Mouse (Mus musculus): ENCODE measurements at regions not wholly inside any gene's neighbourhood (a gene's known extent, or its start where the extent isn't known, plus 50 kb on each side); places are given as distances from the start of the nearest gene placed in this dataset.

- TF ChIP-seq CTCF (IDR thresholded peaks at IDR 0.05; ENCODE audit: low read depth): no peak
- TF ChIP-seq EP300 (IDR thresholded peaks at IDR 0.05; ENCODE audit: low read depth): no peak
These were observed 296.5 kb downstream of the Icos start for GRCm38 (mm10) chr1:61274244-61274643.
